Mouse (Mus musculus) stomach, embryonic 16.5 days (tissue): ENCODE measurements around the gene D17H6S53E. TPM values are rescaled to one million over a fixed set of nuclear protein-coding genes. Genes with fewer than 3 reads are reported as not detected.

Experiments
- polyA plus RNA-seq: library from polyadenylated mRNA; unstranded; fragments of >200 nt; fragmentation: Nextera tagmentation; extraction: Ambion mirVana; gene quantifications from 2 replicates; pipeline ENCODE4 v1.2.1, GENCODE M21; 2015

The D17H6S53E gene
- polyA plus RNA-seq, 1 experiment from 2014 or later: 11.7 TPM

Other genes with a start within 250 kb of the D17H6S53E start
- 1.0 and 1.1 TPM in 2 replicates for gene Zbtb12, start 246.9 kb upstream of the D17H6S53E start, polyA plus RNA-seq
- gene Gm20547, start 244.3 kb upstream of the D17H6S53E start, polyA plus RNA-seq: 0.49 TPM in 1 of 2 replicates, not detected in the other
- gene C2, start 228.1 kb upstream of the D17H6S53E start, polyA plus RNA-seq: 4.4 and 5.5 TPM in 2 replicates
- 61.0 and 61.1 TPM in 2 replicates for gene Ehmt2, start 227.9 kb upstream of the D17H6S53E start, polyA plus RNA-seq
- gene Slc44a4, start 211.9 kb upstream of the D17H6S53E start, polyA plus RNA-seq: 19.3 and 21.1 TPM in 2 replicates
- gene Neu1, start 195.1 kb upstream of the D17H6S53E start, polyA plus RNA-seq: 36.7 and 40.6 TPM in 2 replicates
- gene Hspa1b, start 167.1 kb upstream of the D17H6S53E start, polyA plus RNA-seq: 0.94 and 1.4 TPM in 2 replicates
- gene Gm20481, start 156.5 kb upstream of the D17H6S53E start, polyA plus RNA-seq: 0.27 TPM in 1 of 2 replicates, not detected in the other
- gene Hspa1a, start 154.2 kb upstream of the D17H6S53E start, polyA plus RNA-seq: 13.7 and 16.3 TPM in 2 replicates
- 0.96 and 1.4 TPM in 2 replicates for gene Hspa1l, start 153.7 kb upstream of the D17H6S53E start, polyA plus RNA-seq
- 145 and 146 TPM in 2 replicates for gene Lsm2, start 144.5 kb upstream of the D17H6S53E start, polyA plus RNA-seq
- gene Vars, start 125.4 kb upstream of the D17H6S53E start, polyA plus RNA-seq: 81.1 and 82.1 TPM in 2 replicates
- 0.26 and 0.42 TPM in 2 replicates for gene Vwa7, start 109.8 kb upstream of the D17H6S53E start, polyA plus RNA-seq
- 14.2 and 14.3 TPM in 2 replicates for gene Sapcd1, start 98.4 kb upstream of the D17H6S53E start, polyA plus RNA-seq
- 3.9 and 4.2 TPM in 2 replicates for gene Msh5, start 79.6 kb upstream of the D17H6S53E start, polyA plus RNA-seq
- gene Clic1, start 76.4 kb upstream of the D17H6S53E start, polyA plus RNA-seq: 396 and 441 TPM in 2 replicates
- gene Ddah2, start 67.3 kb upstream of the D17H6S53E start, polyA plus RNA-seq: 190 and 193 TPM in 2 replicates
- 50.6 and 109 TPM in 2 replicates for gene Ly6g6c, start 61.0 kb upstream of the D17H6S53E start, polyA plus RNA-seq
- 0.48 and 1.0 TPM in 2 replicates for gene Mpig6b, start 60.2 kb upstream of the D17H6S53E start, polyA plus RNA-seq
- gene Ly6g6e, start 49.5 kb upstream of the D17H6S53E start, polyA plus RNA-seq: 32.3 and 49.2 TPM in 2 replicates
- 3.2 and 4.1 TPM in 2 replicates for gene Ly6g6d, start 48.3 kb upstream of the D17H6S53E start, polyA plus RNA-seq
- gene Ly6g6f, start 40.8 kb upstream of the D17H6S53E start, polyA plus RNA-seq: 0.46 and 0.54 TPM in 2 replicates
- 95.8 and 97.9 TPM in 2 replicates for gene Abhd16a, start 37.1 kb upstream of the D17H6S53E start, polyA plus RNA-seq
- not detected in 2 replicates for gene Ly6g5c, start 18.1 kb upstream of the D17H6S53E start, polyA plus RNA-seq
- 0.53 and 0.89 TPM in 2 replicates for gene Ly6g5b, start 10.9 kb upstream of the D17H6S53E start, polyA plus RNA-seq
- gene Gpank1, start 4.9 kb upstream of the D17H6S53E start, polyA plus RNA-seq: 18.1 and 19.4 TPM in 2 replicates
- 245 and 269 TPM in 2 replicates for gene Csnk2b, start 4.3 kb upstream of the D17H6S53E start, polyA plus RNA-seq
- gene Apom, start 5.7 kb downstream of the D17H6S53E start, polyA plus RNA-seq: 24.9 and 34.0 TPM in 2 replicates
- gene Bag6, start 8.8 kb downstream of the D17H6S53E start, polyA plus RNA-seq: 41.2 and 48.4 TPM in 2 replicates
- gene Prrc2a, start 38.5 kb downstream of the D17H6S53E start, polyA plus RNA-seq: 111 and 125 TPM in 2 replicates
- 19.9 and 20.2 TPM in 2 replicates for gene Aif1, start 49.7 kb downstream of the D17H6S53E start, polyA plus RNA-seq
- gene Lst1, start 62.1 kb downstream of the D17H6S53E start, polyA plus RNA-seq: 28.1 and 29.9 TPM in 2 replicates
- gene Ltb, start 68.1 kb downstream of the D17H6S53E start, polyA plus RNA-seq: 2.0 TPM in 2 replicates
- gene Tnf, start 75.6 kb downstream of the D17H6S53E start, polyA plus RNA-seq: 0.32 TPM in 1 of 2 replicates, not detected in the other
- 0.44 and 0.46 TPM in 2 replicates for gene Lta, start 79.0 kb downstream of the D17H6S53E start, polyA plus RNA-seq
- 0.27 TPM in 1 of 2 replicates, not detected in the other for gene Gm16181, start 94.5 kb downstream of the D17H6S53E start, polyA plus RNA-seq
- 6.0 and 6.8 TPM in 2 replicates for gene Atp6v1g2, start 107.3 kb downstream of the D17H6S53E start, polyA plus RNA-seq
- 6.4 and 8.8 TPM in 2 replicates for gene Nfkbil1, start 109.4 kb downstream of the D17H6S53E start, polyA plus RNA-seq
- 340 and 353 TPM in 2 replicates for gene Ddx39b, start 115.4 kb downstream of the D17H6S53E start, polyA plus RNA-seq
- 169 and 219 TPM in 2 replicates for gene H2-D1, start 136.4 kb downstream of the D17H6S53E start, polyA plus RNA-seq
- gene H2-Q1, start 194.0 kb downstream of the D17H6S53E start, polyA plus RNA-seq: 0.74 and 0.75 TPM in 2 replicates
- gene H2-Q2, start 215.9 kb downstream of the D17H6S53E start, polyA plus RNA-seq: 15.0 and 16.3 TPM in 2 replicates